Mouse (Mus musculus) heart, embryonic 15.5 days (tissue): ENCODE data around the gene Scgb1a1. TPM values are rescaled to one million over a fixed set of nuclear protein-coding genes. Genes with fewer than 3 reads are reported as not detected.
A peak's percentile ranks its signal among the peaks of the same experiment; 100 is the strongest.

Source experiments
- ATAC-seq: fragments of 200-750 bp; cut with Nextera tagmentation; replicated peaks from 2 replicates; pipeline ENCODE4 v1.8.0; 2017; ENCODE audit warnings: low read depth, moderate TSS enrichment; ENCODE audit not compliant: insufficient number of reproducible peaks, insufficient read depth, low FRiP score
- H3K27ac ChIP-seq: fragments of 300-500 bp; sonication (generic); 2 replicates; pipeline ENCODE4 v1.5.1; 2015; ENCODE audit warnings: mild to moderate bottlenecking, inconsistent platforms
- H3K27me3 ChIP-seq: fragments of 300-500 bp; sonication (generic); 2 replicates; pipeline ENCODE4 v1.6.1; 2015; ENCODE audit warnings: inconsistent platforms
- H3K36me3 ChIP-seq: fragments of 300-500 bp; sonication (generic); 2 replicates; pipeline ENCODE4 v1.6.1; 2015; ENCODE audit warnings: mild to moderate bottlenecking, inconsistent platforms
- H3K4me1 ChIP-seq: fragments of 300-500 bp; sonication (generic); replicated peaks from 2 replicates; pipeline ENCODE4 v1.6.1; 2015; ENCODE audit warnings: inconsistent platforms
- H3K4me2 ChIP-seq: fragments of 300-500 bp; sonication (generic); 2 replicates; pipeline ENCODE4 v1.6.1; 2015; ENCODE audit warnings: inconsistent platforms, mild to moderate bottlenecking, moderate library complexity
- H3K4me3 ChIP-seq: fragments of 300-500 bp; sonication (generic); 2 replicates; pipeline ENCODE4 v1.5.1; 2015; ENCODE audit warnings: mild to moderate bottlenecking, inconsistent platforms
- H3K9ac ChIP-seq: fragments of 300-500 bp; sonication (generic); 2 replicates; pipeline ENCODE4 v1.6.1; 2015; ENCODE audit warnings: mild to moderate bottlenecking, inconsistent platforms
- H3K9me3 ChIP-seq: fragments of 300-500 bp; sonication (generic); replicated peaks from 2 replicates; pipeline ENCODE4 v1.6.1; 2016; ENCODE audit warnings: inconsistent platforms
- WGBS: fragments of 180-500 bp; shearing (Covaris S2); methylation state at CpG from one replicate; pipeline ENCODE4 v1.1.7; 2015; ENCODE audit warnings: mixed read lengths; 5-methylcytosine and 5-hydroxymethylcytosine counted together
- polyA plus RNA-seq: library from polyadenylated mRNA; unstranded; fragments of >200 nt; fragmentation: Nextera tagmentation; extraction: Ambion mirVana; gene quantifications from 2 replicates; pipeline ENCODE4 v1.2.1, GENCODE M21; 2015

Gene Scgb1a1
- polyA plus RNA-seq, 1 experiment from 2014 or later: 0.30 TPM

GRCm38 (mm10) chr19:9050294-9051229 lies 37.2 kb downstream of the Scgb1a1 start:
- no peak for ATAC-seq
- 53% methylated on average over 9 of the region's 9 CpGs for WGBS
- no peak overlapping the region for H3K4me2 ChIP-seq
- H3K27me3 ChIP-seq: no peaks in the 10 kb centered on the region
- H3K36me3 ChIP-seq: no peaks in the 10 kb centered on the region
- peaks cover 32% of the 10 kb centered on the region for H3K4me1 ChIP-seq
- H3K9me3 ChIP-seq: no peaks in the 10 kb centered on the region
- no peak overlapping the region for H3K27ac ChIP-seq
- no peak overlapping the region for H3K9ac ChIP-seq
- no peak overlapping the region for H3K4me3 ChIP-seq

GRCm38 (mm10) chr19:9048981-9049687 lies 38.6 kb downstream of the Scgb1a1 start:
- H3K9me3 ChIP-seq: no peaks in the 10 kb centered on the region
- no peak overlapping the region for H3K27ac ChIP-seq
- 91% methylated on average over 4 of the region's 4 CpGs for WGBS
- H3K4me1 ChIP-seq: peaks cover 36% of the 10 kb centered on the region
- no peak overlapping the region for H3K4me2 ChIP-seq
- no peak overlapping the region for H3K4me3 ChIP-seq
- H3K27me3 ChIP-seq: no peaks in the 10 kb centered on the region
- no peaks in the 10 kb centered on the region for H3K36me3 ChIP-seq
- ATAC-seq: no peak
- no peak overlapping the region for H3K9ac ChIP-seq

DNA sequence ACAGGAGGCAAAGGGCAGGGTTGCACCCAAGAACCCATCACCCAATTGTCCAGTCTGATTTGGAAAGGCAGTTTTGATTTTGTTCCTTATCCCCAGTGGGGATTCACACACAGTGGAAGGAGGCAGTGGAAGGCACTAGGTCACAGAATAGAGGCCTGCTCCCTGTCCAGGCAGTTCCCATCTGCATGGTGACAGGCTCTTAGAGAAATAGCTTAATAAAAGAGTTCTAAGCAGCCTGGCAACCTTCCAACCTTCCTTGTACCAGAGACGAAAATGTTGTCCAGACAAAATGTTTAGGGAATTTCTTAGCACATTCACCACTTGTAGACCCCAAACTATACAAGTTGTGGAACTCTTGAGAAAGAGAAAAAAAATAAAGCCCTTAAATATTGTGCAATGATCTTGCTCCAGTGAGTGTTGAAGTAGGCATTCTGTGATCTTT lies 39.8 kb downstream of the Scgb1a1 start:
- ATAC-seq: no peak
- no peak overlapping the region for H3K9ac ChIP-seq

DNA sequence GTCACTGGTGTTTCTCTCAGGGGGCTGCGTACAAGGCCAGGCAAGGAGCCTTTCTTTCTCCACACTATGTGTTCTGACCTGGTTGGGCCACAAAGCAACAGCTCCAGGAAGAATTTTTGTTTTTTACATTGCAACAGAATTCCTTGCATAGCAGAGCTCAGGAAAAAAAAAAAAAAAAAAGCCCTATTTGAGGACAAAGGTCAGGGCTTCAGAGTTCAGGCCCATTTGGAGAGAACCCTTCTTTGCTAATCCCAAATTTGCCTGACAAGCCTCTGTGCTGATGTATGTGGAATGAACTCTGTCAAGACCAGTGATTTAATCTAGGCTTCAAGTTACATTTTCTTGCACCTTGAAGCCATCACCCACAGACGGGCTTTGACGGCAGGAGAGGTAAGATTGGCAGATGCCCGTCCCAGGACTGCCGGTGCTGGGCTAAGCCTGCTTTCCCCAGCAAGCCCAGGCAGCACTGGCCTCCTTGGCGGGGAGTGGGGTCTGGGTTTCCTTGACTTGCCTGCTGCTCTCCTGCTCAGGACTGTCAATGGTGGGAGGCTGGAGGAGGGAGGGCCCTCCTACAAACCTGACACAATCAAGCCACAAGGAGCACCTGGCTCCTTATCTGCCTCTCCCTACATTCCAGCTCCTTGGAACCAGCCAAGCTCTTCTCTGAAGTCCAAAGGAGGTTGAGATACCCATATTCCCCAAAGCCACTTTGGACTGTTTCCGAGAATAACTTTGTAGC lies 40.4 kb downstream of the Scgb1a1 start:
- Histone ChIP-seq H3K4me1 (peaks cover 22% of the 10 kb centered on the region), H3K9me3 (no peaks in the 10 kb centered on the region)
- no peak for ATAC-seq

More for the DNA sequence above, 39.8 kb downstream of the Scgb1a1 start:
- no peaks in the 10 kb centered on the region for H3K9me3 ChIP-seq
- H3K27me3 ChIP-seq: no peaks in the 10 kb centered on the region
- peak overlapping the region; percentile 69 for H3K27ac ChIP-seq
- no peak overlapping the region for H3K4me3 ChIP-seq
- peaks cover 27% of the 10 kb centered on the region for H3K4me1 ChIP-seq
- 13% methylated on average over 1 of the region's 1 CpGs for WGBS
- no peak overlapping the region for H3K4me2 ChIP-seq
- H3K36me3 ChIP-seq: no peaks in the 10 kb centered on the region

GRCm38 (mm10) chr19:9044291-9044690 lies 43.5 kb downstream of the Scgb1a1 start:
- 46% methylated on average over 4 of the region's 4 CpGs for WGBS
- H3K4me1 ChIP-seq: peaks cover 27% of the 10 kb centered on the region
- H3K36me3 ChIP-seq: no peaks in the 10 kb centered on the region
- H3K9ac ChIP-seq: no peak overlapping the region
- H3K4me2 ChIP-seq: no peak overlapping the region
- H3K27me3 ChIP-seq: no peaks in the 10 kb centered on the region
- no peaks in the 10 kb centered on the region for H3K9me3 ChIP-seq
- H3K27ac ChIP-seq: no peak overlapping the region
- ATAC-seq: no peak
- H3K4me3 ChIP-seq: no peak overlapping the region

More for the DNA sequence above, 40.4 kb downstream of the Scgb1a1 start:
- no peaks in the 10 kb centered on the region for H3K36me3 ChIP-seq
- WGBS: 50% methylated on average over 7 of the region's 7 CpGs
- H3K27me3 ChIP-seq: no peaks in the 10 kb centered on the region
- H3K4me2 ChIP-seq: no peak overlapping the region
- H3K9ac ChIP-seq: no peak overlapping the region
- no peak overlapping the region for H3K4me3 ChIP-seq
- H3K27ac ChIP-seq: peak overlapping the region; percentile 69

GRCm38 (mm10) chr19:9043123-9043522 lies 44.6 kb downstream of the Scgb1a1 start:
- Histone ChIP-seq H3K27me3 (no peaks in the 10 kb centered on the region), H3K36me3 (no peaks in the 10 kb centered on the region), H3K4me2 (no peak overlapping the region), H3K9ac (no peak overlapping the region), H3K9me3 (no peaks in the 10 kb centered on the region), H3K4me1 (peaks cover 24% of the 10 kb centered on the region), H3K4me3 (no peak overlapping the region), H3K27ac (no peak overlapping the region)
- WGBS: 81% methylated on average over 1 of the region's 1 CpGs
- no peak for ATAC-seq

- no peaks in the 10 kb centered on the region for H3K36me3 ChIP-seq
- H3K9me3 ChIP-seq: no peaks in the 10 kb centered on the region
- no peak overlapping the region for H3K9ac ChIP-seq
- H3K27ac ChIP-seq: no peak overlapping the region
- H3K4me3 ChIP-seq: no peak overlapping the region
- H3K4me1 ChIP-seq: peaks cover 11% of the 10 kb centered on the region
- H3K4me2 ChIP-seq: no peak overlapping the region
- ATAC-seq: no peak
- H3K27me3 ChIP-seq: no peaks in the 10 kb centered on the region
Measured at GRCm38 (mm10) chr19:9041074-9041473, 46.7 kb downstream of the Scgb1a1 start.

GRCm38 (mm10) chr19:9040649-9041048 lies 47.1 kb downstream of the Scgb1a1 start:
- H3K36me3 ChIP-seq: no peaks in the 10 kb centered on the region
- no peaks in the 10 kb centered on the region for H3K27me3 ChIP-seq
- peaks cover 11% of the 10 kb centered on the region for H3K4me1 ChIP-seq
- no peak overlapping the region for H3K27ac ChIP-seq
- ATAC-seq: no peak
- no peak overlapping the region for H3K4me2 ChIP-seq
- H3K4me3 ChIP-seq: no peak overlapping the region
- WGBS: 78% methylated on average over 6 of the region's 6 CpGs
- H3K9me3 ChIP-seq: no peaks in the 10 kb centered on the region
- no peak overlapping the region for H3K9ac ChIP-seq

DNA sequence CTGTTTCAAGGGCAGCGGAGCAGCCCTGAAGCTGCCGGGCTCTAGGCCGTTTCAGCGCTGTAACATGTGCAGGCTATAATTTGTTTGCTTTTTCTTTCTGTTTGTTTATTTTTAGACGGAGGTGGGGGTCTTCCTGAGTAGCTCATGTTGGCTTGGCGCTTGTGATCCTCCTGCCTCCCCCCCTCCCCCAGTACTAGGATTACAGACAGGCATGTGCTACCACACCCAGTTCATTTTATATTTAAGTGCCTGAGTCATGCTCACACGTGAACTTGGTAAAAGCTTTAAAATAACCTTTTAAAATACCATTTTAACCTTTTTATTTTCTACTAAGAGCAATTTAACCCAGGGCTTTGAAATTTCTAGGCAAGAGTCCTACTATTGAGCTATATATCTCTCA lies 47.8 kb downstream of the Scgb1a1 start:
- H3K4me2 ChIP-seq: no peak overlapping the region
- peaks cover 11% of the 10 kb centered on the region for H3K4me1 ChIP-seq
- no peaks in the 10 kb centered on the region for H3K36me3 ChIP-seq
- 44% methylated on average over 7 of the region's 7 CpGs for WGBS
- H3K27ac ChIP-seq: no peak overlapping the region
- no peaks in the 10 kb centered on the region for H3K27me3 ChIP-seq
- H3K9ac ChIP-seq: no peak overlapping the region
- no peaks in the 10 kb centered on the region for H3K9me3 ChIP-seq
- H3K4me3 ChIP-seq: no peak overlapping the region
- ATAC-seq: no peak

- H3K9ac ChIP-seq: no peak overlapping the region
- no peaks in the 10 kb centered on the region for H3K9me3 ChIP-seq
- H3K4me2 ChIP-seq: no peak overlapping the region
- no peak for ATAC-seq
- no peak overlapping the region for H3K4me3 ChIP-seq
- no peak overlapping the region for H3K27ac ChIP-seq
- peaks cover 11% of the 10 kb centered on the region for H3K4me1 ChIP-seq
- H3K27me3 ChIP-seq: no peaks in the 10 kb centered on the region
- 69% methylated on average over 4 of the region's 4 CpGs for WGBS
- no peaks in the 10 kb centered on the region for H3K36me3 ChIP-seq
Measured at GRCm38 (mm10) chr19:9039266-9039665, 48.5 kb downstream of the Scgb1a1 start.

DNA sequence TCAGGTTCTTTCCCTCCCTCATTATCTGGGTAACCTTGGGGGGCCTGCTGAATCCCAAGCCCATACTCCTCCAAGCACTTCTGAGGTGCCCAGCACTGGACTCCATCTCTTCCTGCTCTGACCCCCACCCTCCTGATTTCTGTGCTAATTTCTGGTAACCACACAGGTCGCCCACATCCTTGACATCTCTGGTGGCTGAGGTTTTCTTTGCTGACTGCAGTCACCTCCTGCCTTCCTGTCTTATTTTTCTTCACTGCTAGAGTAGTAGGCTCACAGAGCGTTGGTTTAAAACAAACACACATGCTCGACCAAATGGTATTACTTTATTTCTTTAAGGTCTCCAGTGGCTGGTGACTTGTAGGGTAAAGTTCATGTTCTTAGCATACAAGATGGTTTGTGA lies 49.6 kb downstream of the Scgb1a1 start:
- Histone ChIP-seq H3K36me3 (no peaks in the 10 kb centered on the region), H3K9ac (no peak overlapping the region), H3K27ac (no peak overlapping the region), H3K4me1 (peaks cover 20% of the 10 kb centered on the region), H3K9me3 (no peaks in the 10 kb centered on the region), H3K27me3 (no peaks in the 10 kb centered on the region), H3K4me2 (no peak overlapping the region), H3K4me3 (no peak overlapping the region)
- no peak for ATAC-seq
- 58% methylated on average over 3 of the region's 3 CpGs for WGBS
